28 mouse cellular contexts compared by ENCODE assay signal in genomic region chr11:69005193-69005592, GRCm38 (mm10). TPM values are rescaled to one million over a fixed set of nuclear protein-coding genes. Genes with fewer than 3 reads are reported as not detected.
DNase-seq lines count a peak whose midpoint lies in the region; ATAC-seq and TF ChIP-seq lines count a peak whose summit lies in the region.
"Had no signal": no experiment of that assay in that cellular context is flagged by ENCODE, and none has a peak within 500 bp of the region (broad histone marks: within the 10 kb centered on the region; RNA-seq: fewer than 3 reads in every experiment).

No protein-coding gene starts in this region.

- peak; percentile 67 for ATAC-seq in erythroid progenitor cell, adult 5-6 weeks (replicated peaks; ENCODE audit: low FRiP score, poor library complexity, severe bottlenecking)
- peak; percentile 68 for ATAC-seq in liver, embryonic 15.5 days (ENCODE audit: insufficient read depth)
- no peak for ATAC-seq in CD4-positive, CD25-positive, alpha-beta regulatory T cell, adult 4 months
- ATAC-seq: forebrain, embryonic 16.5 days; inflammation-experienced regulatory T-cells, adult 6 months had no signal

- H3K36me3 ChIP-seq in liver, embryonic 15.5 days (replicated peaks), result peaks cover 35% of the 10 kb centered on the region

- WGBS in bone marrow, adult 2 months, result 63% methylated on average over 7 of the region's 7 CpGs
- 50% methylated on average over 7 of the region's 7 CpGs for WGBS in liver, embryonic 15.5 days (ENCODE audit: insufficient replicate concordance)

- DNase-seq in 416B (ENCODE audit: low read depth), result peak; percentile 39
- DNase-seq in lung, postnatal 25 days (ENCODE audit: low spot score), result no peak
- no peak for DNase-seq in cerebellum, adult 11 months
- DNase-seq in left cerebral cortex, postnatal 14 days (ENCODE audit: low spot score in 2 of 2), result no peak
- DNase-seq: adrenal gland, postnatal 10 days; B cell, adult 2 months; cerebellum, adult 11-12 months; cerebellum, postnatal 14 days; gastrocnemius, postnatal 25 days; heart, adult 18-20 months; heart, postnatal 10 days; kidney, adult 18-20 months; lung, postnatal 10 days; midbrain, embryonic 14.5 days; thymus, adult 18-20 months; thymus, postnatal 36 days had no signal

- peak overlapping the region; percentile 72 for H3K27ac ChIP-seq in bone marrow, adult 2 months (ENCODE audit: control insufficient read depth, insufficient read depth, low read depth, low read length, poor library complexity)
- H3K27ac ChIP-seq in liver, embryonic 15.5 days (replicated peaks), result peak overlapping the region; percentile 70
- H3K27ac ChIP-seq: hindbrain, embryonic 14.5 days; limb, embryonic 10.5 days; neural tube, embryonic 12.5 days; stomach, embryonic 15.5 days had no signal

- intact Hi-C loops in left cerebral cortex, postnatal 14 days (cut with DNase I), result no loop called here

- TF ChIP-seq POLR2A in bone marrow, adult 2 months (IDR thresholded peaks at IDR 0.05; ENCODE audit: borderline replicate concordance, control insufficient read depth, low read depth, low read length), result no peak

- no peak for TF ChIP-seq CTCF in bone marrow, adult 2 months (IDR thresholded peaks at IDR 0.05; ENCODE audit: control insufficient read depth, insufficient read depth, low read length)

- H3K4me1 ChIP-seq in bone marrow, adult 2 months (ENCODE audit: control insufficient read depth, insufficient read depth, low read length), result no peaks in the 10 kb centered on the region; the same call in 1 of the 2 replicates
- peaks cover 50% of the 10 kb centered on the region for H3K4me1 ChIP-seq in liver, embryonic 15.5 days (replicated peaks)

- H3K4me3 ChIP-seq in bone marrow, adult 2 months (replicated peaks; ENCODE audit: control insufficient read depth, low read depth, low read length), result no peak overlapping the region
- H3K4me3 ChIP-seq in liver, embryonic 15.5 days (replicated peaks), result no peak overlapping the region; the same call in 1 of the 2 replicates
- H3K4me3 ChIP-seq: heart, embryonic 12.5 days; limb, embryonic 10.5 days; megakaryocyte, embryonic 14.5 days; neural tube, embryonic 12.5 days; stomach, embryonic 15.5 days had no signal

- no peaks in the 10 kb centered on the region for H3K27me3 ChIP-seq in liver, embryonic 15.5 days
- H3K27me3 ChIP-seq: heart, embryonic 12.5 days; megakaryocyte, embryonic 14.5 days; neural tube, embryonic 12.5 days; stomach, embryonic 15.5 days had no signal

- no peak overlapping the region for H3K9ac ChIP-seq in liver, embryonic 15.5 days
- H3K9ac ChIP-seq: heart, embryonic 12.5 days; hindbrain, embryonic 14.5 days; neural tube, embryonic 12.5 days; stomach, embryonic 15.5 days had no signal

- H3K9me3 ChIP-seq in liver, embryonic 15.5 days (replicated peaks), result no peaks in the 10 kb centered on the region
- H3K9me3 ChIP-seq: heart, embryonic 12.5 days; limb, embryonic 10.5 days; megakaryocyte, embryonic 14.5 days; neural tube, embryonic 12.5 days; stomach, embryonic 15.5 days had no signal

- peak overlapping the region; percentile 33 for H3K4me2 ChIP-seq in liver, embryonic 15.5 days
- H3K4me2 ChIP-seq: heart, embryonic 12.5 days; hindbrain, embryonic 14.5 days; neural tube, embryonic 12.5 days; stomach, embryonic 15.5 days had no signal

RNA-seq across cellular contexts. Expression of gene Pfas, which starts 3.1 kb away (rescaled TPM):
- 26.1 and 34.4 TPM in 2 replicates for polyA plus RNA-seq in bone marrow, adult 2 months (2011; ENCODE audit: insufficient read depth, insufficient read length, low replicate concordance, missing spikeins)
- 11.7 and 15.1 TPM in 2 replicates for total RNA-seq in erythroid progenitor cell, adult 5-6 weeks (2015; ENCODE audit: low replicate concordance)
- 16.1 and 23.4 TPM in 2 replicates for total RNA-seq in erythroid progenitor cell, adult 5-6 weeks (2017; ENCODE audit: low replicate concordance)
- 17.0 and 18.5 TPM in 2 replicates for polyA plus RNA-seq in liver, embryonic 15.5 days (2015; fragmentation: Nextera tagmentation; extraction: Ambion mirVana)
- polyA plus RNA-seq in CD4-positive, CD25-positive, alpha-beta regulatory T cell, adult 4 months (2017; shearing (Covaris generic)), result 10 to 100 TPM; 20.2 to 33.9 TPM
- total RNA-seq in left cerebral cortex, postnatal 14 days (2021), result 10 to 100 TPM; 19.6 to 23.5 TPM

RNA-seq across cellular contexts. Expression of gene Ctc1, which starts 10.5 kb away (rescaled TPM):
- 19.0 and 38.1 TPM in 2 replicates for polyA plus RNA-seq in bone marrow, adult 2 months (2011; ENCODE audit: insufficient read depth, insufficient read length, low replicate concordance, missing spikeins)
- total RNA-seq in erythroid progenitor cell, adult 5-6 weeks (2015; ENCODE audit: low replicate concordance), result 36.0 and 54.5 TPM in 2 replicates
- total RNA-seq in erythroid progenitor cell, adult 5-6 weeks (2017; ENCODE audit: low replicate concordance), result 16.7 and 27.1 TPM in 2 replicates
- polyA plus RNA-seq in liver, embryonic 15.5 days (2015; fragmentation: Nextera tagmentation; extraction: Ambion mirVana), result 20.5 and 20.9 TPM in 2 replicates
- polyA plus RNA-seq in CD4-positive, CD25-positive, alpha-beta regulatory T cell, adult 4 months (2017; shearing (Covaris generic)), result 10 to 100 TPM; 12.5 to 13.5 TPM
- total RNA-seq in left cerebral cortex, postnatal 14 days (2021), result 10 to 100 TPM; 39.1 to 40.5 TPM

RNA-seq across cellular contexts. Expression of gene Rangrf, which starts 30.2 kb away (rescaled TPM):
- 18.3 and 38.3 TPM in 2 replicates for polyA plus RNA-seq in bone marrow, adult 2 months (2011; ENCODE audit: insufficient read depth, insufficient read length, low replicate concordance, missing spikeins)
- total RNA-seq in erythroid progenitor cell, adult 5-6 weeks (2015; ENCODE audit: low replicate concordance), result 6.8 and 13.4 TPM in 2 replicates
- 2.7 TPM in 2 replicates for total RNA-seq in erythroid progenitor cell, adult 5-6 weeks (2017; ENCODE audit: low replicate concordance)
- polyA plus RNA-seq in liver, embryonic 15.5 days (2015; fragmentation: Nextera tagmentation; extraction: Ambion mirVana), result 21.7 and 22.4 TPM in 2 replicates
- polyA plus RNA-seq in CD4-positive, CD25-positive, alpha-beta regulatory T cell, adult 4 months (2017; shearing (Covaris generic)), result 10 to 100 TPM; 36.9 to 71.7 TPM
- total RNA-seq in left cerebral cortex, postnatal 14 days (2021), result 10 to 100 TPM; 14.6 to 17.2 TPM

RNA-seq across cellular contexts. Expression of gene Slc25a35, which starts 37.3 kb away (rescaled TPM):
- polyA plus RNA-seq in bone marrow, adult 2 months (2011; ENCODE audit: insufficient read depth, insufficient read length, low replicate concordance, missing spikeins), result 1.6 and 2.9 TPM in 2 replicates
- total RNA-seq in erythroid progenitor cell, adult 5-6 weeks (2015; ENCODE audit: low replicate concordance), result 3.8 TPM in 1 of 2 replicates, not detected in the other
- 0.26 TPM in 1 of 2 replicates, not detected in the other for total RNA-seq in erythroid progenitor cell, adult 5-6 weeks (2017; ENCODE audit: low replicate concordance)
- 0.44 and 0.46 TPM in 2 replicates for polyA plus RNA-seq in liver, embryonic 15.5 days (2015; fragmentation: Nextera tagmentation; extraction: Ambion mirVana)
- 10 to 100 TPM in 1 of 2 experiments, 1 to 10 TPM in 1; 5.0 to 10.7 TPM for polyA plus RNA-seq in CD4-positive, CD25-positive, alpha-beta regulatory T cell, adult 4 months (2017; shearing (Covaris generic))
- total RNA-seq in left cerebral cortex, postnatal 14 days (2021), result 1 to 10 TPM; 4.8 to 5.4 TPM

RNA-seq across cellular contexts. Expression of gene Aurkb, which starts 40.3 kb away (rescaled TPM):
- 53.2 and 100 TPM in 2 replicates for polyA plus RNA-seq in bone marrow, adult 2 months (2011; ENCODE audit: insufficient read depth, insufficient read length, low replicate concordance, missing spikeins)
- total RNA-seq in erythroid progenitor cell, adult 5-6 weeks (2015; ENCODE audit: low replicate concordance), result 328 and 403 TPM in 2 replicates
- 422 and 478 TPM in 2 replicates for total RNA-seq in erythroid progenitor cell, adult 5-6 weeks (2017; ENCODE audit: low replicate concordance)
- 111 and 115 TPM in 2 replicates for polyA plus RNA-seq in liver, embryonic 15.5 days (2015; fragmentation: Nextera tagmentation; extraction: Ambion mirVana)
- polyA plus RNA-seq in CD4-positive, CD25-positive, alpha-beta regulatory T cell, adult 4 months (2017; shearing (Covaris generic)), result 10 to 100 TPM in 1 of 2 experiments, 1 to 10 TPM in 1; 9.0 to 17.8 TPM
- total RNA-seq in left cerebral cortex, postnatal 14 days (2021), result 1 to 10 TPM in 1 of 2 experiments, under 1 TPM in 1; 0.86 to 1.2 TPM
